Mouse (Mus musculus): ENCODE data around the gene Vmn2r107. TPM values are rescaled to one million over a fixed set of nuclear protein-coding genes. Genes with fewer than 3 reads are reported as not detected.

The Vmn2r107 gene
- polyA plus RNA-seq (2015; fragmentation: Nextera tagmentation; extraction: Ambion mirVana), result not detected in 2 replicates

DNA sequence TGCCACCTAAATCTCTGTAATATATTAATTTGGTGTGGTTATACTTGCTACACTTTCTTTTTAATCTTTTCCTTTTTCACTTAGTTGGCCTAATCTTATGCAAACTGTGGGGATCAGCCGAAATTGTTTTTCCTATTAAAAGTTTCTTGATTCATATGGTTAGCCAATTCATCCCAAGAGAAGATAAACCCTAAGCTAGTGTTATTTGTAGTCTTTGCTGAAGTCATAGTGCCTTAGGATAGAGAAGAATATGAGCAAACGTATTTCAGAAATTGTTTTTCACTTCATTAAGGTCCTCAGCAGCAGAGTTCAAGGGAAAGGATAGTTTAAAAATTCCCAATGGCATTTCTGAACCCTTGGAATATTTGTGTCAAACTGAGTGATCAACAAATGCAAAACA, at the start of gene Vmn2r107:
TSS of gene Vmn2r107 (plus strand) at position 301 of the 400 bp plus-strand sequence.
- Histone ChIP-seq H3K4me1 (no peaks in the 10 kb centered on the region), H3K27ac (no peak within 1 kb of the TSS), H3K27me3 (no peaks in the 10 kb centered on the region), H3K4me2 (no peak within 1 kb of the TSS), H3K4me3 (no peak within 1 kb of the TSS), H3K9ac (no peak within 1 kb of the TSS), H3K9me3 (no peaks in the 10 kb centered on the region), H3K36me3 (no peaks in the 10 kb centered on the region)
- no peak for ATAC-seq (ENCODE audit: insufficient number of reproducible peaks, low FRiP score, low TSS enrichment, low read depth)
- WGBS, result 56% methylated on average over 2 of the region's 2 CpGs

DNA sequence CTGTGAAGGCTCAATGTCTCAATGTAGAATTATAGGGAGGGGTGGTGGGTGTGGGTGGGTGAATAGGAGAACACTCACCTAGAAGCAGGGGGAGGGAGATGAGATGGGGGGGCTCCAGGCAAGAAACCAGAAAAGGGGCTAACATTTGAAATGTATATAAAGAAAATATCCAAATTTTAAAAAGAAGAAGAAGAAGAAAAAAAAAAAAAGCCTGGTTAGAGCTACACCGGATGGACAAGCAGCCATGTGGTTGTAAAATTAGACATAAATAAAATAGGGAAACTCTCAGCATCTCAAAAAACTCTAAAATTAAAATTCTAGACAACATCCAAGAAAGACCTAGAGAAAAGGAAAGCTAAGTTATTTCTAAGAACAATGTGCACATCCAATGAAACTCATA, 39.3 kb upstream of the Vmn2r107 start:
- no peak overlapping the region for H3K4me2 ChIP-seq
- no peaks in the 10 kb centered on the region for H3K27me3 ChIP-seq
- no peak for ATAC-seq (ENCODE audit: insufficient number of reproducible peaks, low FRiP score, low TSS enrichment, low read depth)
- no peak overlapping the region for H3K4me3 ChIP-seq
- no peaks in the 10 kb centered on the region for H3K4me1 ChIP-seq
- 89% methylated on average over 1 of the region's 1 CpGs for WGBS
- no peaks in the 10 kb centered on the region for H3K9me3 ChIP-seq
- H3K9ac ChIP-seq, result no peak overlapping the region
- H3K27ac ChIP-seq, result no peak overlapping the region
- H3K36me3 ChIP-seq, result no peaks in the 10 kb centered on the region

DNA sequence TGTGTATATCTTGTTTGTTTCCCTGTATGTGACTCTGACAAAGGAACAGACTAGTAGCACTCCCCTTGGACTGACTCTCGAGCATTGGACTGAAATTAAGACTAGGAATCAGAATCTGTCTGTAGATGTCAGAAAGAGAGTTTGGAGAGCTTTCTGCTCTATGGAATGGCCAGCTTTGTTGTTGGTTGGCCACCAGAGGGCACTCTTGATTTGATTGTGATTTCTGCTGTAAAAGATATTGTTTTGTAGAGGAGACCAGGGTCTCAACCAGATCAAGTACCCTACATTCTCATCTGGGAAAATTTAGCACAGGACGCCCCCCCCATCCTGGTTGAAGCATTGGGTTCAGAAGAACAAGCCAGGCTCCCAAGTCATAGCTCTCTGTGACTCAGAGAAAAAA, 54.1 kb downstream of the Vmn2r107 start:
- Histone ChIP-seq H3K27ac (no peak overlapping the region), H3K9ac (no peak overlapping the region), H3K4me1 (no peaks in the 10 kb centered on the region), H3K36me3 (no peaks in the 10 kb centered on the region), H3K4me2 (no peak overlapping the region), H3K9me3 (peaks cover 10% of the 10 kb centered on the region), H3K4me3 (no peak overlapping the region), H3K27me3 (no peaks in the 10 kb centered on the region)
- ATAC-seq (ENCODE audit: insufficient number of reproducible peaks, low FRiP score, low TSS enrichment, low read depth), result no peak
- WGBS, result 48% methylated on average over 2 of the region's 2 CpGs

DNA sequence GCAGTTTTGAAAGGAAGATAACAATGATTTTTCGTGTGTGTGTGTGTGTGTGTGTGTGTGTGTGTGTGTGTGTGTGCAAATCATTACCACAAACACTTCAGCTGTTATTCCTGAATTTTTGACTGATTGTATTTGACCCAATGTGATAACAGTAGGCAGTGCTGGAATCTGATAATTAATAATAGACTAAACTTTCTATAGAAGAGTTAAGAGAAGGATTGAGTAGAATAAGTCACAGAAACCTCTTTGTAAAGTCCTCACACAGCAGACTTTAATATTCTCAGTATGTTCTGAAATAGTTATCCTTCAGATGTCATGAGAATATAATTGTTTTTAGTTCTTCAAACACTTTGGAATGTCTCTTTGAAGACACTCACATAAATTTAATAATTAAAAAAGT, 68.8 kb downstream of the Vmn2r107 start, which contains the start of gene Vmn1r224:
TSS of gene Vmn1r224 (plus strand) at position 301 of the 400 bp plus-strand sequence.
- Histone ChIP-seq H3K27me3 (no peaks in the 10 kb centered on the region), H3K36me3 (no peaks in the 10 kb centered on the region), H3K27ac (no peak within 1 kb of the TSS), H3K4me2 (no peak within 1 kb of the TSS), H3K9ac (no peak within 1 kb of the TSS), H3K4me3 (no peak within 1 kb of the TSS), H3K9me3 (no peaks in the 10 kb centered on the region; the same call in 1 of the 2 replicates), H3K4me1 (no peaks in the 10 kb centered on the region)
- WGBS, result 17% methylated on average over 1 of the region's 1 CpGs
- ATAC-seq (ENCODE audit: insufficient number of reproducible peaks, low FRiP score, low TSS enrichment, low read depth), result no peak

Other genes starting within 250 kb of the Vmn2r107 start
- not detected in 2 replicates for gene Fpr-rs7, start 231.0 kb upstream of the Vmn2r107 start, polyA plus RNA-seq (2015; fragmentation: Nextera tagmentation; extraction: Ambion mirVana)
- gene Fpr-rs6, start 162.1 kb upstream of the Vmn2r107 start, polyA plus RNA-seq (2015; fragmentation: Nextera tagmentation; extraction: Ambion mirVana), result not detected in 2 replicates
- gene Vmn2r105, start 110.2 kb upstream of the Vmn2r107 start, polyA plus RNA-seq (2015; fragmentation: Nextera tagmentation; extraction: Ambion mirVana), result not detected in 2 replicates
- not detected in 2 replicates for gene Vmn2r106, start 59.7 kb upstream of the Vmn2r107 start, polyA plus RNA-seq (2015; fragmentation: Nextera tagmentation; extraction: Ambion mirVana)
- not detected in 2 replicates for gene Vmn1r224, start 68.9 kb downstream of the Vmn2r107 start, polyA plus RNA-seq (2015; fragmentation: Nextera tagmentation; extraction: Ambion mirVana)
- gene Vmn2r108, start 136.1 kb downstream of the Vmn2r107 start, polyA plus RNA-seq (2015; fragmentation: Nextera tagmentation; extraction: Ambion mirVana), result not detected in 2 replicates
- not detected in 2 replicates for gene Vmn1r225, start 152.9 kb downstream of the Vmn2r107 start, polyA plus RNA-seq (2015; fragmentation: Nextera tagmentation; extraction: Ambion mirVana)
- not detected in 2 replicates for gene Vmn2r109, start 219.5 kb downstream of the Vmn2r107 start, polyA plus RNA-seq (2015; fragmentation: Nextera tagmentation; extraction: Ambion mirVana)

Measured in limb, embryonic 15.5 days (tissue).